Mouse (Mus musculus) myocyte (in vitro differentiated cells): ENCODE results near the gene Scube3. TPM values are rescaled to one million over a fixed set of nuclear protein-coding genes. Genes with fewer than 3 reads are reported as not detected.

Experiments used
- H3K27me3 ChIP-seq: one replicate; pipeline ENCODE4 v1.6.1; 2011; ENCODE audit not compliant: control insufficient read depth, insufficient read depth, insufficient read length
- H3K36me3 ChIP-seq: one replicate; pipeline ENCODE4 v1.6.1; 2011; ENCODE audit not compliant: control insufficient read depth, insufficient read depth
- H3K4me2 ChIP-seq: one replicate; pipeline ENCODE4 v1.6.1; 2011; ENCODE audit warnings: low read depth, control low read depth
- H3K4me3 ChIP-seq: one replicate; pipeline ENCODE4 v1.5.1; 2011; ENCODE audit warnings: mild to moderate bottlenecking, control low read depth, moderate library complexity
- H3K79me2 ChIP-seq: one replicate; pipeline ENCODE4 v1.6.1; 2011; ENCODE audit not compliant: control insufficient read depth, insufficient read depth
- H3ac ChIP-seq: one replicate; pipeline ENCODE4 v1.6.1; 2011; ENCODE audit not compliant: control insufficient read depth, insufficient read length
- CEBPB ChIP-seq: IDR thresholded peaks from 2 replicates; pipeline ENCODE4 v1.6.1; 2011; ENCODE audit warnings: mild to moderate bottlenecking, moderate library complexity; ENCODE audit not compliant: poor library complexity, insufficient read depth, severe bottlenecking
- E2F4 ChIP-seq: IDR thresholded peaks from one replicate; pipeline ENCODE4 v1.6.1; 2011; ENCODE audit warnings: mild to moderate bottlenecking, control low read depth, moderate library complexity; ENCODE audit not compliant: insufficient read depth
- MAX ChIP-seq: IDR thresholded peaks from one replicate; pipeline ENCODE4 v1.6.1; 2011; ENCODE audit warnings: low read depth, mild to moderate bottlenecking, control low read depth
- MYOD1 ChIP-seq, 3 experiments: IDR thresholded peaks; one replicate each; pipeline ENCODE4 v1.6.1; 2011; ENCODE audit warnings: control low read depth in 2 of 3, low read depth in 2 of 3, mild to moderate bottlenecking in 2 of 3, moderate library complexity in 1 of 3; ENCODE audit not compliant: insufficient read length in 2 of 3, control insufficient read depth in 1 of 3
- MYOG ChIP-seq, 3 experiments: IDR thresholded peaks; one replicate each; pipeline ENCODE4 v1.6.1; 2011; ENCODE audit warnings: control low read depth in 2 of 3, low read depth in 2 of 3, mild to moderate bottlenecking in 2 of 3; ENCODE audit not compliant: insufficient read length in 2 of 3, control insufficient read depth in 1 of 3, insufficient read depth in 1 of 3
- POLR2A ChIP-seq: IDR thresholded peaks from one replicate; pipeline ENCODE4 v1.6.1; 2011; ENCODE audit warnings: low read depth, mild to moderate bottlenecking, control low read depth, moderate library complexity; ENCODE audit not compliant: insufficient read length
- POLR2AphosphoS2 ChIP-seq: IDR thresholded peaks from one replicate; pipeline ENCODE4 v1.6.1; 2011; ENCODE audit warnings: low read depth, control low read depth; ENCODE audit not compliant: insufficient read length
- REST ChIP-seq: IDR thresholded peaks from one replicate; pipeline ENCODE4 v1.6.1; 2011; ENCODE audit warnings: mild to moderate bottlenecking, control low read depth, moderate library complexity; ENCODE audit not compliant: insufficient read depth, insufficient read length
- SRF ChIP-seq: IDR thresholded peaks from one replicate; pipeline ENCODE4 v1.6.1; 2011; ENCODE audit warnings: low read depth; ENCODE audit not compliant: control insufficient read depth, insufficient read length
- TCF12 ChIP-seq: IDR thresholded peaks from one replicate; pipeline ENCODE4 v1.6.1; 2011; ENCODE audit warnings: mild to moderate bottlenecking, control low read depth; ENCODE audit not compliant: poor library complexity, insufficient read depth, severe bottlenecking
- TCF3 ChIP-seq: IDR thresholded peaks from one replicate; pipeline ENCODE4 v1.6.1; 2011; ENCODE audit warnings: low read depth, control low read depth; ENCODE audit not compliant: insufficient read length
- USF1 ChIP-seq: IDR thresholded peaks from one replicate; pipeline ENCODE4 v1.6.1; 2011; ENCODE audit warnings: low read depth, mild to moderate bottlenecking, control low read depth, moderate library complexity
- polyA plus RNA-seq: library from polyadenylated mRNA; unstranded; fragments of >200 nt; fragmentation: generic; extraction: Trizol; gene quantifications from one replicate; pipeline ENCODE4 v1.2.1, GENCODE M21; 2012; ENCODE audit warnings: missing spikeins

The Scube3 gene
- polyA plus RNA-seq, 1 experiment: 0.02 TPM

- H3K79me2 ChIP-seq: no peaks in the 10 kb centered on the region
- no peaks in the 10 kb centered on the region for H3K36me3 ChIP-seq
- no peak overlapping the region for H3K4me2 ChIP-seq
- H3K4me3 ChIP-seq: no peak overlapping the region
- H3K27me3 ChIP-seq: peaks cover 31% of the 10 kb centered on the region
- TF ChIP-seq E2F4 (no peak), REST (no peak), TCF3 (no peak), USF1 (no peak), SRF (no peak), MYOG (IDR thresholded peaks at IDR 0.05; ENCODE audit: control insufficient read depth in 1 of 3, insufficient read depth in 1 of 3, insufficient read length in 2 of 3, low read depth in 2 of 3) (no peak), MYOD1 (IDR thresholded peaks at IDR 0.05; ENCODE audit: control insufficient read depth in 1 of 3, insufficient read length in 2 of 3, low read depth in 2 of 3) (no peak), POLR2A (no peak)
- no peak overlapping the region for H3ac ChIP-seq
These were observed 42.9 kb upstream of the Scube3 start for GRCm38 (mm10) chr17:28099086-28099485.

DNA sequence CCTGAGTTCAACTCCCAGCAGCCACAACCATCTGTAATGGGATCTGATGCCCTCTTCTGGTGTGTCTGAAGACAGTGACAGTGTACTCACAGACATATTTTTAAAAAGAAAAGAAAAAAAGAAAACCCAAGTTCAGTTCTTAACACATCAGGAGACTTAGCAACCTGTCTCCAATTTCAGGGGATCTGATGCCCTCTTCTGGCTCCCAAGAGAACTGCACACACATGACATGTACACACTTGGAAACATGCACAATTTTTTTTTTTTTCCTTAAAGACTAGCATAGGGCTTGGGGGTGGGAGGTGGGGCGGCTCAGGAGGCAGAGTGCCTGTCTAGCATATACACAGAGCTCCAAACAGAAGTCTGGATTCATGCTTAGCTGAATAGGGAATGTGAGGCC is 41.3 kb upstream of the Scube3 start:
- H3K4me3 ChIP-seq: no peak overlapping the region
- no peaks in the 10 kb centered on the region for H3K36me3 ChIP-seq
- no peak overlapping the region for H3ac ChIP-seq
- H3K27me3 ChIP-seq: peaks cover 31% of the 10 kb centered on the region
- no peak overlapping the region for H3K4me2 ChIP-seq
- no peak for TF ChIP-seq MYOD1 (IDR thresholded peaks at IDR 0.05; ENCODE audit: control insufficient read depth in 1 of 3, insufficient read length in 2 of 3, low read depth in 2 of 3)
- TF ChIP-seq TCF12: no peak
- TF ChIP-seq MAX: no peak
- TF ChIP-seq TCF3: no peak
- no peak for TF ChIP-seq E2F4
- no peak for TF ChIP-seq SRF
- TF ChIP-seq CEBPB: no peak
- no peak for TF ChIP-seq POLR2AphosphoS2
- no peak for TF ChIP-seq POLR2A
- TF ChIP-seq REST: no peak
- TF ChIP-seq MYOG (IDR thresholded peaks at IDR 0.05; ENCODE audit: control insufficient read depth in 1 of 3, insufficient read depth in 1 of 3, insufficient read length in 2 of 3, low read depth in 2 of 3): no peak
- H3K79me2 ChIP-seq: no peaks in the 10 kb centered on the region

DNA sequence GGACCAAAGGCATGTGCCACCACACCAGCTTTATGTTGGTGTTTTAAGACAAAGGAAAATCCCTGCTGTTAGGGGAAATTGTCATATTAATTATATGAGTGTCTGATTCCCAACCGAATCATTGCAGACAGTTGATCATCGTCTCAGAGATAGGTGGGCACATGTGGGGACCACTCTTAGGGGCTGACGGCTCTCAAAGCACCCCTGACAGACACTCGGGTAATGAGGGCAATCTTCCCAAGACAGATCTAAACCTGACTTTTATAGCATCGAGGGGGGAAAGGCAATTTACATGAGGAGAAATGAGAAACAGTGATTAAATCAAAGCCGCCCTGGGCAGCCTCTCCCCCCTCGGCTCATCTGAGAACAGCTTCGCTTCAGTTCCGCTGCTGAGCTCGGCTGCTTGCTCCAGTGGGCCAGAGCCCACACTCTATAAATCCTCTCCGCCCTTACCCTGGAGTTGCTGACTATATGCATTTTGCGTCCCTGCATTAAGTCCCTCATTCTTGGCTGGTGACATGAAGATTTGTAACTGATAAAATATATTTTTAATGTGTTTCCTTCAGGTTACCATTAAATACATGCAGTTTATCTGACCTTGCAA is 40.6 kb upstream of the Scube3 start:
- H3K79me2 ChIP-seq: no peaks in the 10 kb centered on the region
- no peak overlapping the region for H3K4me3 ChIP-seq
- H3K36me3 ChIP-seq: no peaks in the 10 kb centered on the region
- no peak overlapping the region for H3ac ChIP-seq
- TF ChIP-seq MYOD1 (IDR thresholded peaks at IDR 0.05; ENCODE audit: control insufficient read depth in 1 of 3, insufficient read length in 2 of 3, low read depth in 2 of 3) (no peak), TCF3 (no peak), MAX (no peak)
- no peak overlapping the region for H3K4me2 ChIP-seq
- peaks cover 31% of the 10 kb centered on the region for H3K27me3 ChIP-seq

DNA sequence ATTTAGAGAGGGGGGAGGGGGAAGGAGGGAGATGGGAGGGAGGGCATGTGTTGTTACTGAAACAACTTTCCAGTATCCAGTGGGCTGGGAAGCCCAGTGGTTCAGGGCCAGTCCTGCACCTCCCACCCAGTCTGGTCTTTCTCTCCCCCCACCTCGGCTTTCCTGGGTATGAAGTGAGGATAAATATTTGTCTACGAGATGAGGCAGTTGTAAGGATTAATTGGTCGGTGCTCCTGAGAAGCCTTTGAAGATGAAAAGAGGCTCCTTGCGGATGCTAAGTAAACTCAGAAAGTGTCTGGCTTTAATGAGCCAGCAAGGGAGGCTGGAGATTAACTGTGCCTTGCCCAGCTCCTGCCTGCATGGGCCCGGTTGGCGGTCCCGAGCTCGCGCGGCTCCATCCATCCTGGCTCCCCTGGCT is 40.0 kb upstream of the Scube3 start:
- no peak for TF ChIP-seq CEBPB
- no peak for TF ChIP-seq MYOG (IDR thresholded peaks at IDR 0.05; ENCODE audit: control insufficient read depth in 1 of 3, insufficient read depth in 1 of 3, insufficient read length in 2 of 3, low read depth in 2 of 3)
- TF ChIP-seq TCF3: no peak
- TF ChIP-seq USF1: no peak
- no peak for TF ChIP-seq TCF12
- TF ChIP-seq E2F4: no peak
- TF ChIP-seq POLR2AphosphoS2: no peak
- TF ChIP-seq MYOD1 (IDR thresholded peaks at IDR 0.05; ENCODE audit: control insufficient read depth in 1 of 3, insufficient read length in 2 of 3, low read depth in 2 of 3): no peak
- no peak for TF ChIP-seq REST
- no peak for TF ChIP-seq POLR2A
- TF ChIP-seq MAX: no peak
- TF ChIP-seq SRF: no peak
- H3K36me3 ChIP-seq: no peaks in the 10 kb centered on the region
- H3ac ChIP-seq: no peak overlapping the region
- no peak overlapping the region for H3K4me3 ChIP-seq
- no peaks in the 10 kb centered on the region for H3K79me2 ChIP-seq
- peaks cover 31% of the 10 kb centered on the region for H3K27me3 ChIP-seq
- no peak overlapping the region for H3K4me2 ChIP-seq

DNA sequence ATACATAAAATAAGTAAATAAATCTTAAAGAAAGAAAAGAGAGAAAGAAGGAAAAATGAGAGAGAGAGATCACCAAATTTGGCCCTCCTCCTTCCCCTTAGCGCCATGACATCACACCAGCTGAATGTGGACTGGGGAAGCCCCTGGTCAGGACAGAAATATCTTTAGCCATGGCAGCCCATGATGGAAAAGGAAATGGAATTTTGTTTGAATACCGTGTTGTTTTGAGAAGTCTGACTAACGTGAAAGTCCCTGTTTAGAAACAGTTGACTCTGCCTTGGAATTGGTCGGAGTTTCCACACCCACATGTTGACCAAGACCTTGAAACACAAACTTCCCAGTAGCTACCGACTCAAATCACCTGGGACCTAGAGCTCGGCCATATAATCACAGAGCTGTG is 37.5 kb upstream of the Scube3 start:
- Histone ChIP-seq H3K79me2 (no peaks in the 10 kb centered on the region), H3K4me2 (no peak overlapping the region), H3ac (no peak overlapping the region), H3K36me3 (no peaks in the 10 kb centered on the region), H3K4me3 (no peak overlapping the region), H3K27me3 (peaks cover 27% of the 10 kb centered on the region)
- no peak for TF ChIP-seq POLR2A
- TF ChIP-seq USF1: no peak
- TF ChIP-seq MAX: no peak
- TF ChIP-seq CEBPB: no peak
- no peak for TF ChIP-seq MYOD1 (IDR thresholded peaks at IDR 0.05; ENCODE audit: control insufficient read depth in 1 of 3, insufficient read length in 2 of 3, low read depth in 2 of 3)
- TF ChIP-seq SRF: no peak
- TF ChIP-seq POLR2AphosphoS2: no peak
- TF ChIP-seq TCF12: no peak
- TF ChIP-seq REST: no peak
- no peak for TF ChIP-seq E2F4
- TF ChIP-seq MYOG (IDR thresholded peaks at IDR 0.05; ENCODE audit: control insufficient read depth in 1 of 3, insufficient read depth in 1 of 3, insufficient read length in 2 of 3, low read depth in 2 of 3): no peak
- TF ChIP-seq TCF3: no peak
